Mouse (Mus musculus) bone marrow macrophage, adult 2 months (primary cell): ENCODE measurements at regions not wholly inside any gene's neighbourhood (a gene's known extent, or its start where the extent isn't known, plus 50 kb on each side); places are given as distances from the start of the nearest gene placed in this dataset.
A peak's percentile ranks its signal among the peaks of the same experiment; 100 is the strongest.

ENCODE experiments used
- H3K27ac ChIP-seq: 2 replicates; pipeline ENCODE4 v1.5.1; 2012; ENCODE audit warnings: low read depth, low read length; ENCODE audit not compliant: insufficient read depth
- H3K4me1 ChIP-seq: 2 replicates; pipeline ENCODE4 v1.6.1; 2012; ENCODE audit warnings: low read length; ENCODE audit not compliant: control insufficient read depth, insufficient read depth
- H3K4me3 ChIP-seq: 2 replicates; pipeline ENCODE4 v1.5.1; 2012; ENCODE audit warnings: mild to moderate bottlenecking, low read length, moderate library complexity; ENCODE audit not compliant: insufficient read depth
- CTCF ChIP-seq: IDR thresholded peaks from 2 replicates; pipeline ENCODE4 v1.5.1; 2012; ENCODE audit warnings: low read depth, mild to moderate bottlenecking, low read length, moderate library complexity
- POLR2A ChIP-seq: IDR thresholded peaks from 2 replicates; pipeline ENCODE4 v1.6.1; 2012; ENCODE audit warnings: mild to moderate bottlenecking, low read depth, low read length, borderline replicate concordance

GRCm38 (mm10) chr9:14086611-14087010, 188.3 kb upstream of the Sesn3 start:
- Histone ChIP-seq H3K4me3 (no peak overlapping the region), H3K4me1 (no peaks in the 10 kb centered on the region; the same call in 1 of the 2 replicates), H3K27ac (no peak overlapping the region)
- TF ChIP-seq POLR2A, result no peak
- no peak for TF ChIP-seq CTCF

- H3K4me1 ChIP-seq, result peaks cover 5% of the 10 kb centered on the region
- TF ChIP-seq POLR2A, result no peak
- no peak for TF ChIP-seq CTCF
- H3K4me3 ChIP-seq, result no peak overlapping the region
- no peak overlapping the region for H3K27ac ChIP-seq
These were observed 187.0 kb upstream of the Sesn3 start for GRCm38 (mm10) chr9:14087874-14088273.

- H3K27ac ChIP-seq, result no peak overlapping the region
- peaks cover 12% of the 10 kb centered on the region for H3K4me1 ChIP-seq
- TF ChIP-seq POLR2A (no peak), CTCF (no peak)
- no peak overlapping the region for H3K4me3 ChIP-seq
These were observed 185.0 kb upstream of the Sesn3 start for GRCm38 (mm10) chr9:14089791-14090256.

- no peak overlapping the region for H3K27ac ChIP-seq
These were observed 184.4 kb upstream of the Sesn3 start for GRCm38 (mm10) chr9:14090454-14090853.

GRCm38 (mm10) chr9:14091099-14091930, 183.6 kb upstream of the Sesn3 start:
- peaks cover 12% of the 10 kb centered on the region for H3K4me1 ChIP-seq
- no peak overlapping the region for H3K27ac ChIP-seq

More at GRCm38 (mm10) chr9:14090454-14090853, 184.4 kb upstream of the Sesn3 start:
- peaks cover 12% of the 10 kb centered on the region for H3K4me1 ChIP-seq
- no peak overlapping the region for H3K4me3 ChIP-seq
- no peak for TF ChIP-seq CTCF
- TF ChIP-seq POLR2A, result no peak

GRCm38 (mm10) chr9:14092996-14093442, 181.8 kb upstream of the Sesn3 start:
- H3K4me1 ChIP-seq, result peaks cover 12% of the 10 kb centered on the region
- TF ChIP-seq POLR2A, result no peak
- no peak for TF ChIP-seq CTCF
- H3K27ac ChIP-seq, result peak overlapping the region; percentile 31; the same call in 1 of the 2 replicates
- H3K4me3 ChIP-seq, result no peak overlapping the region

More at GRCm38 (mm10) chr9:14091099-14091930, 183.6 kb upstream of the Sesn3 start:
- TF ChIP-seq CTCF (no peak), POLR2A (no peak)
- no peak overlapping the region for H3K4me3 ChIP-seq

- 0 out of 2 replicates have a peak, but pooled peaks cover 2% of the 10 kb centered on the region for H3K4me1 ChIP-seq
- no peak overlapping the region for H3K27ac ChIP-seq
- H3K4me3 ChIP-seq, result no peak overlapping the region
- no peak for TF ChIP-seq CTCF
- no peak for TF ChIP-seq POLR2A
These were observed 171.3 kb upstream of the Sesn3 start for GRCm38 (mm10) chr9:14103538-14103937.

GRCm38 (mm10) chr9:14104921-14105320, 169.9 kb upstream of the Sesn3 start:
- H3K4me1 ChIP-seq, result 0 out of 2 replicates have a peak, but pooled peaks cover 2% of the 10 kb centered on the region
- H3K27ac ChIP-seq, result no peak overlapping the region
- TF ChIP-seq CTCF (no peak), POLR2A (no peak)
- H3K4me3 ChIP-seq, result no peak overlapping the region

- Histone ChIP-seq H3K4me1 (0 out of 2 replicates have a peak, but pooled peaks cover 2% of the 10 kb centered on the region), H3K27ac (no peak overlapping the region), H3K4me3 (no peak overlapping the region)
- no peak for TF ChIP-seq POLR2A
- TF ChIP-seq CTCF, result no peak
These were observed 168.5 kb upstream of the Sesn3 start for GRCm38 (mm10) chr9:14106371-14106770.

GRCm38 (mm10) chr9:14108798-14109197, 166.1 kb upstream of the Sesn3 start:
- no peak overlapping the region for H3K4me3 ChIP-seq
- H3K27ac ChIP-seq, result no peak overlapping the region
- TF ChIP-seq CTCF, result no peak
- TF ChIP-seq POLR2A, result no peak
- no peaks in the 10 kb centered on the region for H3K4me1 ChIP-seq
